Mouse (Mus musculus) liver, embryonic 14.5 days (tissue): ENCODE results near the gene Gtf3c1.

ENCODE experiments used
- CTCF ChIP-seq: IDR thresholded peaks from 2 replicates; pipeline ENCODE4 v1.5.1; 2016; ENCODE audit warnings: antibody characterized with exemption, low read depth, control low read depth
- EP300 ChIP-seq: IDR thresholded peaks from 2 replicates; pipeline ENCODE4 v1.6.1; 2016; ENCODE audit warnings: antibody characterized with exemption, low read depth

GRCm38 (mm10) chr7:125630989-125631388 lies 76.6 kb downstream of the Gtf3c1 start:
- TF ChIP-seq CTCF (no peak), EP300 (no peak)
